Mouse (Mus musculus): Measurements from ENCODE around the gene Olfr198.

GRCm38 (mm10) chr16:59170354-59170753 lies 33.0 kb downstream of the Olfr198 start, which contains the start of gene Olfr196:
- TF ChIP-seq POLR2A (IDR thresholded peaks at IDR 0.05; ENCODE audit: extremely low read depth, insufficient read depth, low read length) (no peak), CTCF (IDR thresholded peaks at IDR 0.05; ENCODE audit: low read depth, low read length) (no peak)
